Comparison of ENCODE assay signal across 14 mouse cellular contexts in the genomic region with DNA sequence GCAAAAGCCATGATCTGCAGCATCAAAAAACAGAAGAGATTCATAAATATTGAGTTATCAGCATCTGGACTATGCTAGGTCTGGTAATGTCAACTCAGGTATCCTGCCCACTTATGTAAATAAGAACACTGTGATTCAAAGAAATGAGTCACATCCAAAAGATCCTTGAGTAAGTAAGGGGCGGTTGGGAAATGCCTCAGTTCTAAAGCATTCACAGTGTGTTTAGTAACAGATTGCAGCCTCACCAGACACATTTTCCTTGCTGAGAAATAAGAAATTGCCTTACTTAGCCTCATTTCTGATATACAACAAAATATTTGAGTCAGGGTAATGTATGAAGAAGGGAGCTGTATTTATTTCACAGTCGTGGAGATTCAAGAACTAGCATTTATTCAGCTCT.
"Had no signal": no experiment of that assay in that cellular context is flagged by ENCODE, and none has a peak within 500 bp of the region (broad histone marks: within the 10 kb centered on the region; RNA-seq: fewer than 3 reads in every experiment).

No protein-coding gene starts in this region.

- H3K9ac ChIP-seq: lung, embryonic 14.5 days; midbrain, embryonic 13.5 days; midbrain, embryonic 15.5 days; neural tube, embryonic 12.5 days; stomach, embryonic 15.5 days had no signal

- H3K4me3 ChIP-seq: midbrain, embryonic 10.5 days; midbrain, embryonic 13.5 days; midbrain, embryonic 15.5 days; neural tube, embryonic 12.5 days; stomach, embryonic 15.5 days had no signal

- H3K27me3 ChIP-seq: midbrain, embryonic 13.5 days; midbrain, embryonic 15.5 days; neural tube, embryonic 12.5 days; stomach, embryonic 15.5 days had no signal

- H3K4me1 ChIP-seq: midbrain, embryonic 10.5 days; midbrain, embryonic 13.5 days; midbrain, embryonic 15.5 days; neural tube, embryonic 12.5 days; stomach, embryonic 15.5 days had no signal

- H3K4me2 ChIP-seq: lung, embryonic 14.5 days; midbrain, embryonic 13.5 days; midbrain, embryonic 15.5 days; neural tube, embryonic 12.5 days; stomach, embryonic 15.5 days had no signal

- H3K36me3 ChIP-seq: midbrain, embryonic 10.5 days; midbrain, embryonic 13.5 days; midbrain, embryonic 15.5 days; neural tube, embryonic 12.5 days; stomach, embryonic 15.5 days had no signal

- DNase-seq: lung, adult 18-20 months; lung, embryonic 14.5 days; lung, postnatal 10 days; lung, postnatal 4 days; right cerebral cortex, postnatal 14 days; thymus, adult 18-20 months; thymus, postnatal 14 days; thymus, postnatal 36 days had no signal

- H3K27ac ChIP-seq: midbrain, embryonic 10.5 days; midbrain, embryonic 13.5 days; midbrain, embryonic 15.5 days; neural tube, embryonic 12.5 days; stomach, embryonic 15.5 days; stomach, postnatal 0 days had no signal

- H3K9me3 ChIP-seq: midbrain, embryonic 10.5 days; midbrain, embryonic 13.5 days; midbrain, embryonic 15.5 days; neural tube, embryonic 12.5 days; stomach, embryonic 15.5 days had no signal

- ATAC-seq: midbrain, embryonic 13.5 days; midbrain, embryonic 15.5 days had no signal
